Mouse (Mus musculus): ENCODE data around the gene Bpifa5. TPM values are rescaled to one million over a fixed set of nuclear protein-coding genes. Genes with fewer than 3 reads are reported as not detected.
"Not testable (repeated sequence)": the region's sequence is repeated elsewhere in the genome, so short reads cannot be mapped to it uniquely, and the experiment has no call there.

Gene Bpifa5
- polyA plus RNA-seq, 1 experiment: not detected

DNA sequence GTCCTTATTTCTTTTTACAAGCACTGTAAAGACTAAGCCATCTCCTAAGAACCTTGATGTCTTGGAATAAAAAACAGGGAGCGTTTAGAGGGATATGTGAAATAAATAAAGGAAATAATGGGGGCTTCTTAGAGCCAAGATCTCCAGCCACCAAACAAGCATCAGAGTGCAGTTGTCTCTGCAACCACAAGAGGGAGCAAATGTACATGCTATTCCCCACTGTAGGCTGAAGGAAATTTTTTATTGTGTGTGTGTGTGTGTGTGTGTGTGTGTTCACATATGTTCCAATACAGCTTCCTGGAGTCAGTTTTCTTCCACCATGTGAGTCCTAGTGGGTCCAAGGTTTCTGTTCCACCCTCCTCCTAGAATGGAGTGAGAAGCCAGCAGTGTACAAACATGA lies 10.9 kb downstream of the Bpifa5 start:
- Histone ChIP-seq H3K4me3 (replicated peaks) (no peak overlapping the region), H3K27me3 (ENCODE audit: control insufficient read depth) (no peaks in the 10 kb centered on the region), H3K9me3 (ENCODE audit: control insufficient read depth, low read length) (no peaks in the 10 kb centered on the region), H3K36me3 (ENCODE audit: control insufficient read depth) (no peaks in the 10 kb centered on the region), H3K4me1 (ENCODE audit: control insufficient read depth) (no peaks in the 10 kb centered on the region)
- TF ChIP-seq GATA1 (IDR thresholded peaks at IDR 0.05; ENCODE audit: low read length) (no peak), TAL1 (IDR thresholded peaks at IDR 0.05; ENCODE audit: low read length) (no peak)

DNA sequence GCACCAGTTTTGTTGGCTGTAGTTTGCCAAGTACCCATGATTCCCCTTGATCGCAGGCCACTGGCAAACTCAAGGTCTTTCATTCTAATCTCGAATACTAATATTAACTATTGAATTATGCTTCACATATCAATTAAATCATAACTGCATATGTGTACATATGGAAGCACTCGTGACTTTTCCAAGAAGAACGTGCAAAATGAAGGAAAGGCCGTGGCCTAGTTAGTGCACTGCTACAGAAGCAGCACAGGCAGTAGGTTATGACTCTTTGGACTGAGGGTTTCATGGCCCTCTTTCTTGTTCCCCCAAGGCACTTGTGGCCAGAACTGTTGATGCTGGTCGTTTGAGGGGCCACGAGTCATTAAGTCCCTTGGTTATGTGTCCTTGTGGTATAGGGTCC lies 19.5 kb downstream of the Bpifa5 start:
- H3K4me3 ChIP-seq (replicated peaks); H3K36me3 ChIP-seq (ENCODE audit: control insufficient read depth); H3K9me3 ChIP-seq (ENCODE audit: control insufficient read depth, low read length); H3K27me3 ChIP-seq (ENCODE audit: control insufficient read depth); H3K4me1 ChIP-seq (ENCODE audit: control insufficient read depth): not testable (repeated sequence)

DNA sequence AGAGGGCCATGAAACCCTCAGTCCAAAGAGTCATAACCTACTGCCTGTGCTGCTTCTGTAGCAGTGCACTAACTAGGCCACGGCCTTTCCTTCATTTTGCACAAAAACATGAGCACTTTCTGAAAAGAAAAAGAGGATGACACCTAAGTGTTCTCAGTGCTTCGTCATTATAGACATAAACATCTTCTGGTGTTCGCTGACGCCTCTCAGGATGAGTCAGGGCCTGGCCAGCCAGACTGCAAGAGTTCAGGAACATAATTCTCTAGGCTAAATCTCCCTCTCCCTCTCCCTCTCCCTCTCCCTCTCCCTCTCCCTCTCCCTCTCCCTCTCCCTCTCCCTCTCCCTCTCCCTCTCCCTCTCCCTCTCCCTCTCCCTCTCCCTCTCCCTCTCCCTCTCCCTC lies 20.7 kb downstream of the Bpifa5 start:
- not testable (repeated sequence) for H3K4me1 ChIP-seq (ENCODE audit: control insufficient read depth); H3K9me3 ChIP-seq (ENCODE audit: control insufficient read depth, low read length); H3K4me3 ChIP-seq (replicated peaks); H3K36me3 ChIP-seq (ENCODE audit: control insufficient read depth); H3K27me3 ChIP-seq (ENCODE audit: control insufficient read depth)

DNA sequence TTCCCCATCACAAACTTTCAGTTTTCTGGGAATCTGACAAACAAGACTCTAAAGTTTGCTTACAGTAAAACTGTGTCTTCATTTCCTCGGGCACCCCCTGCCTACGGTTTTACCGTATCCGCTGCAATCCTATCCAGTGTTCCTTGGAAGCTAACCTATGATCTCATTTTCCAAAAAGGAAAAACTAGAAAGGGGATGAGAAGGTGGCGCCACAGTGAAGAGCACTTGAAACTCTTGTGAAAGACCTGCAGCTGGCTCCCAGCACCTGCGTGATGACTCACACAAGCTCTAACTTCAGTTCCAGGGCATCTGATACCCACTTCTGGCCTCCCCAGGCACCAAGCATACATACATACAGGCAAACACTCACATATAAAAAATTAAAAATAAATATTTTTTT lies 22.9 kb downstream of the Bpifa5 start:
- TF ChIP-seq TAL1 (IDR thresholded peaks at IDR 0.05; ENCODE audit: low read length) (no peak), GATA1 (IDR thresholded peaks at IDR 0.05; ENCODE audit: low read length) (no peak)
- Histone ChIP-seq H3K9me3 (ENCODE audit: control insufficient read depth, low read length) (no peaks in the 10 kb centered on the region), H3K4me3 (replicated peaks) (no peak overlapping the region)

DNA sequence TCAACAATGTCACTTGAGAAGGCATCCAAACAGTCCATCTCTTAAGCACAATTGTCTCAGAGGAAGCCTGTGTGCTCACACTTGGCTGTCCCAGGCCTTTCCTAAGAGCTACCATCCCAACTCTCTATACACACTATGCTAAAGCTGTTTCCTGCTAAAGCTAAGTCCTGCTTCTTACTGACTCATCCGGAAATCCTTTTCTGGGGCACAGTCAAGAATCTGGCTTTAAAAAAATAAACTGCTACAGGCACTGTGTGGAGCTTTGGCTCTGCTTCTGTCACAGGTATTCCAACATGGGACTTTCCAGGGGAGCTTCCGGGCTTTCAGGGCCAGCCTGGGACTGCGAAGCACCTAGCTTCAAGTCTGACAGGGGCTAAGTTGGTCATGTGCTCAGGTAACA lies 23.3 kb downstream of the Bpifa5 start:
- no peak overlapping the region for H3K4me3 ChIP-seq (replicated peaks)
- TF ChIP-seq TAL1 (IDR thresholded peaks at IDR 0.05; ENCODE audit: low read length): no peak
- no peak for TF ChIP-seq GATA1 (IDR thresholded peaks at IDR 0.05; ENCODE audit: low read length)
- no peaks in the 10 kb centered on the region for H3K4me1 ChIP-seq (ENCODE audit: control insufficient read depth)
- no peaks in the 10 kb centered on the region for H3K36me3 ChIP-seq (ENCODE audit: control insufficient read depth)
- H3K27me3 ChIP-seq (ENCODE audit: control insufficient read depth): no peaks in the 10 kb centered on the region
- H3K9me3 ChIP-seq (ENCODE audit: control insufficient read depth, low read length): no peaks in the 10 kb centered on the region

More for the DNA sequence above, 22.9 kb downstream of the Bpifa5 start:
- Histone ChIP-seq H3K27me3 (ENCODE audit: control insufficient read depth) (no peaks in the 10 kb centered on the region), H3K4me1 (ENCODE audit: control insufficient read depth) (no peaks in the 10 kb centered on the region), H3K36me3 (ENCODE audit: control insufficient read depth) (no peaks in the 10 kb centered on the region)

DNA sequence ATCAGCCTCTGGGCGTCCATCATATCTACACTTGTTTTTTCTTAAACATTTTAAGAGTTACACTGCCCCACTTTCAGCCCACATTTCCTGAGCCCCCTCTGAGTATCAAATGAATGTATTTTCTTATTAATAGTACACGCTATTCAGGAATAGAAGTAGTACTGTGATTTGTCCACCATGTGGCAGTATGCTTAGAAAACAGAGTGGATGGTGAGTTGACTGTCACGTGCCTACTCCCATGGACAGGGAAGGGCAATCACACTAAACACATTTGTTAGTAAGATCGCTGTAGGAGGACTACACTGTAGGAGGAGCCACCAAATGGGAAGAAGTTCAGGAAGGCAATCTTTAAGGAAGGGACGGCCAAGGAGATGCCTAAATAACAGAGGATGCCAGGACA lies 25.1 kb downstream of the Bpifa5 start:
- Histone ChIP-seq H3K36me3 (ENCODE audit: control insufficient read depth) (no peaks in the 10 kb centered on the region), H3K9me3 (ENCODE audit: control insufficient read depth, low read length) (no peaks in the 10 kb centered on the region), H3K4me1 (ENCODE audit: control insufficient read depth) (no peaks in the 10 kb centered on the region), H3K4me3 (replicated peaks) (no peak overlapping the region), H3K27me3 (ENCODE audit: control insufficient read depth) (no peaks in the 10 kb centered on the region)
- no peak for TF ChIP-seq TAL1 (IDR thresholded peaks at IDR 0.05; ENCODE audit: low read length)

DNA sequence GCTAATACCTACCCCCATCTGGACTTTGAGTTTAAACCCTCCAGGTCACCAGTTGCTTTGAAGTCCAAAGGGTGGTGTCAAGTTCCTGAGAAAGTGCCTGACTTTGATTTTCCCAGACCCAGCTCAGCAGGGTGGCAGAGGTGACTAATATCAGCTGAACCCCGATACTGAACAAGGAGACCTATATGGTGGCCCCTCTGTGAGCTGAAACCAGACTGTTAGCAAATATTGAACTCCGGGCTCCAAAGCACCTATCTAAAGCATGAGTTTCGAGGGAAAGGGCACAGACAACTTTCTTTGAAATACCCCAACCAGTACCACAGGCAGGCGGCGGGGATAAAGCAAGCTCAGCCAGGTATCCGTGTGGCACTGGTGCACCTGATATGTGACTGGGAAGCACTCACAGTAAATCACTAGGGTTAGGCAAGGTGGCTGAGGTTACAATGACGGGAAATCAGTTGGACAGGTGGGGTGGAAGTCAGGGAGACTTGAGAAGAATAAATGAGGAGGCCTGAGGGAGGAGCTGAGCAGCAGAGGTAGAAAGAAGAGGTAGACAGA lies 27.5 kb downstream of the Bpifa5 start:
- Histone ChIP-seq H3K27me3 (ENCODE audit: control insufficient read depth) (no peaks in the 10 kb centered on the region), H3K4me1 (ENCODE audit: control insufficient read depth) (no peaks in the 10 kb centered on the region), H3K36me3 (ENCODE audit: control insufficient read depth) (no peaks in the 10 kb centered on the region), H3K4me3 (replicated peaks) (no peak overlapping the region), H3K9me3 (ENCODE audit: control insufficient read depth, low read length) (no peaks in the 10 kb centered on the region)
- TF ChIP-seq TAL1 (IDR thresholded peaks at IDR 0.05; ENCODE audit: low read length) (no peak), GATA1 (IDR thresholded peaks at IDR 0.05; ENCODE audit: low read length) (no peak)

DNA sequence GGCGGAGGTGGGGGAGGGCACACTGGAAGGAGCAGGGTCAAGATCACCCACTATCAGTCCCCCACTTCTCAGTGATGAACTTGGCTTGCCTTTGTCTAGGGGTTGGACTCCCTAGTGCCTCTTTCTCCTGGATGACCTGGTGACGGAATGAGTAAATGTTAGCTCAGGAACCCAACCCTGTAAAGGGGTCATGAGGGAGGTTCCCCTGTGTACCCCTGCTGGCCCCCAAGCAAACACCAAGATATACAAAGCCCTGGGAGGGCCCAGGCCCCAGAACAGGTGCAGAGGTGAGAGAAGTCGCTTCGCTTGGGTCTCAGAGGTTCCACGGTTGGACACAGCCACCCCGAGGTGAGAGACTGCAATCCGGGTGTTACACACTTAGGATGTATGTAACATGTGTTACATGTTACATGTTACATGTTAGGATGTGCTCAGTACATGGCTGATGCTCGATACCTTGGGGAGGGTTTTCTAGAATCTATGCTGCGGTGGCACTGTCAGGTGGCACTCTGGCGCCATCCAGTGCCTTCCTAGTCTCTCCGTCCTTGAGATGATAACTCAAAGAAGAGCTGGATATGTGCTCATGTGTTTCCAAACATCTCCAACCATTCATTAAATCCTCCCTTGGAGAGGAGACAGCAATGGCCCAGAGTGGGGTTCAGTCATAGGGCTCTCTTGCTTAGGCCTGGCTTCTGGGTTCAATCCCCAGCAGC lies 28.3 kb downstream of the Bpifa5 start, which contains the start of gene Bpifb1:
Bpifb1 (plus strand) TSS at position 273 of the 713 bp plus-strand sequence.
- H3K4me3 ChIP-seq (replicated peaks): no peak within 1 kb of the TSS
- no peaks in the 10 kb centered on the region for H3K4me1 ChIP-seq (ENCODE audit: control insufficient read depth)
- no peak for TF ChIP-seq GATA1 (IDR thresholded peaks at IDR 0.05; ENCODE audit: low read length)
- TF ChIP-seq TAL1 (IDR thresholded peaks at IDR 0.05; ENCODE audit: low read length): no peak
- no peaks in the 10 kb centered on the region for H3K36me3 ChIP-seq (ENCODE audit: control insufficient read depth)
- no peaks in the 10 kb centered on the region for H3K27me3 ChIP-seq (ENCODE audit: control insufficient read depth)
- no peaks in the 10 kb centered on the region for H3K9me3 ChIP-seq (ENCODE audit: control insufficient read depth, low read length)

DNA sequence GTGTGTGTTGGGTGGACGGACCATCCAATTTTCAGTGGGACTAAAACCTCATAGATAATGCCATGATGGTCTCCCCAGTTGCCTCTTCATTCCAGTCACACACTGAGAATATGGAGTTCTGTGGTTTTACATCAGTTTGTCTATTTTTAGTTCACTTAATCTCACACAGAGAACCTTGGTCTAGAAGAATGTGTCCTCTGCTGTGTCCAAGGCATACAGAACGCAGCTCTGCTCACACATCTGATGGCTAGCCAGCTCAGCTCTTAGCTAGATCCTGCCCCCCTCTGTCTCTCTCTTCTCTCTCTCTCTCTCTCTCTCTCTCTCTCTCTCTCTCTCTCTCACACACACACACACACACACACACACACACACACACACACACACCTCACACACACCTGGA lies 29.7 kb downstream of the Bpifa5 start:
- Histone ChIP-seq H3K4me1 (ENCODE audit: control insufficient read depth) (no peaks in the 10 kb centered on the region), H3K9me3 (ENCODE audit: control insufficient read depth, low read length) (no peaks in the 10 kb centered on the region), H3K27me3 (ENCODE audit: control insufficient read depth) (no peaks in the 10 kb centered on the region), H3K4me3 (replicated peaks) (no peak overlapping the region), H3K36me3 (ENCODE audit: control insufficient read depth) (no peaks in the 10 kb centered on the region)
- TF ChIP-seq TAL1 (IDR thresholded peaks at IDR 0.05; ENCODE audit: low read length): no peak
- TF ChIP-seq GATA1 (IDR thresholded peaks at IDR 0.05; ENCODE audit: low read length): no peak

DNA sequence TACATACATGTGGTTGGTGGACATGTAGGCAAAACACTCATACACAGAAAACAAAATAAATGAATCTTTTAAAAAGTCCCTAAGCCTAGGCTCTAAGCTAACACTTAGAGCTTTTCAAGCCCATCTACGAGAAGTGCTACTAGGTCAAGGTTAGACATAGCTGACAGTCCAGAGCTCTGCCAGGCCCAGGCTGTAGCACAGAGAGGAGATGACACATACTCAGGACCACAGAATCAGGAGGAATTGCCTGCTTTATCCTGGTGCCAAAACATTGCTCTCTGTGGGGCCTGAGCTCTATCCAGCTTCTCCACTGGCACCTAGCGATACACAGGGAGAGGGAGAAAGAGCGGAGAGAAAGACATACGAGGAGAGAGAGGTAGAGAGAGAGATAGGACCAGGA lies 30.7 kb downstream of the Bpifa5 start:
- no peaks in the 10 kb centered on the region for H3K36me3 ChIP-seq (ENCODE audit: control insufficient read depth)
- no peaks in the 10 kb centered on the region for H3K4me1 ChIP-seq (ENCODE audit: control insufficient read depth)
- no peak for TF ChIP-seq TAL1 (IDR thresholded peaks at IDR 0.05; ENCODE audit: low read length)
- no peak for TF ChIP-seq GATA1 (IDR thresholded peaks at IDR 0.05; ENCODE audit: low read length)
- no peaks in the 10 kb centered on the region for H3K9me3 ChIP-seq (ENCODE audit: control insufficient read depth, low read length)
- no peak overlapping the region for H3K4me3 ChIP-seq (replicated peaks)
- H3K27me3 ChIP-seq (ENCODE audit: control insufficient read depth): no peaks in the 10 kb centered on the region
